Mouse (Mus musculus): ENCODE measurements at regions not wholly inside any gene's neighbourhood (a gene's known extent, or its start where the extent isn't known, plus 50 kb on each side); places are given as distances from the start of the nearest gene placed in this dataset.

- Histone ChIP-seq H3K4me1 (replicated peaks) (no peaks in the 10 kb centered on the region), H3K9me3 (replicated peaks) (no peaks in the 10 kb centered on the region), H3K9ac (no peak overlapping the region), H3K4me3 (replicated peaks) (no peak overlapping the region), H3K36me3 (replicated peaks) (no peaks in the 10 kb centered on the region), H3K27ac (replicated peaks) (no peak overlapping the region), H3K4me2 (no peak overlapping the region), H3K27me3 (no peaks in the 10 kb centered on the region)
- WGBS (ENCODE audit: insufficient replicate concordance): 30% methylated on average over 1 of the region's 1 CpGs
- ATAC-seq (ENCODE audit: insufficient read depth): no peak
Observed at GRCm38 (mm10) chr8:127995490-127995889, 362.9 kb upstream of the Nrp1 start.

GRCm38 (mm10) chr8:128002386-128002785 lies 356.0 kb upstream of the Nrp1 start:
- 35% methylated on average over 2 of the region's 2 CpGs for WGBS (ENCODE audit: insufficient replicate concordance)
- Histone ChIP-seq H3K9ac (no peak overlapping the region), H3K9me3 (replicated peaks) (no peaks in the 10 kb centered on the region), H3K36me3 (replicated peaks) (no peaks in the 10 kb centered on the region), H3K27me3 (no peaks in the 10 kb centered on the region), H3K27ac (replicated peaks) (no peak overlapping the region), H3K4me3 (replicated peaks) (no peak overlapping the region), H3K4me1 (replicated peaks) (no peaks in the 10 kb centered on the region), H3K4me2 (no peak overlapping the region)
- ATAC-seq (ENCODE audit: insufficient read depth): no peak

GRCm38 (mm10) chr8:128002806-128003205 lies 355.6 kb upstream of the Nrp1 start:
- Histone ChIP-seq H3K36me3 (replicated peaks) (no peaks in the 10 kb centered on the region), H3K4me3 (replicated peaks) (no peak overlapping the region), H3K4me2 (no peak overlapping the region), H3K9me3 (replicated peaks) (no peaks in the 10 kb centered on the region), H3K9ac (no peak overlapping the region), H3K4me1 (replicated peaks) (no peaks in the 10 kb centered on the region), H3K27me3 (no peaks in the 10 kb centered on the region), H3K27ac (replicated peaks) (no peak overlapping the region)
- 60% methylated on average over 1 of the region's 1 CpGs for WGBS (ENCODE audit: insufficient replicate concordance)
- ATAC-seq (ENCODE audit: insufficient read depth): no peak

GRCm38 (mm10) chr8:128003385-128003784 lies 355.0 kb upstream of the Nrp1 start:
- no peak overlapping the region for H3K27ac ChIP-seq (replicated peaks)
- no peaks in the 10 kb centered on the region for H3K27me3 ChIP-seq
- no peaks in the 10 kb centered on the region for H3K4me1 ChIP-seq (replicated peaks)
- H3K9me3 ChIP-seq (replicated peaks): no peaks in the 10 kb centered on the region
- no peak overlapping the region for H3K4me2 ChIP-seq
- no peak overlapping the region for H3K4me3 ChIP-seq (replicated peaks)
- WGBS (ENCODE audit: insufficient replicate concordance): 29% methylated on average over 1 of the region's 1 CpGs
- ATAC-seq (ENCODE audit: insufficient read depth): no peak
- no peak overlapping the region for H3K9ac ChIP-seq
- no peaks in the 10 kb centered on the region for H3K36me3 ChIP-seq (replicated peaks)

GRCm38 (mm10) chr8:128003881-128004286 lies 354.5 kb upstream of the Nrp1 start:
- H3K9me3 ChIP-seq (replicated peaks): no peaks in the 10 kb centered on the region
- no peak overlapping the region for H3K4me3 ChIP-seq (replicated peaks)
- no peak overlapping the region for H3K9ac ChIP-seq
- ATAC-seq (ENCODE audit: insufficient read depth): no peak
- no peaks in the 10 kb centered on the region for H3K4me1 ChIP-seq (replicated peaks)
- H3K27ac ChIP-seq (replicated peaks): no peak overlapping the region
- no peaks in the 10 kb centered on the region for H3K27me3 ChIP-seq
- no peak overlapping the region for H3K4me2 ChIP-seq
- WGBS (ENCODE audit: insufficient replicate concordance): 74% methylated on average over 3 of the region's 3 CpGs
- H3K36me3 ChIP-seq (replicated peaks): no peaks in the 10 kb centered on the region

- H3K36me3 ChIP-seq (replicated peaks): no peaks in the 10 kb centered on the region
- no peak overlapping the region for H3K4me3 ChIP-seq (replicated peaks)
- H3K27me3 ChIP-seq: no peaks in the 10 kb centered on the region
- no peak overlapping the region for H3K4me2 ChIP-seq
- ATAC-seq (ENCODE audit: insufficient read depth): no peak
- H3K4me1 ChIP-seq (replicated peaks): no peaks in the 10 kb centered on the region
- no peak overlapping the region for H3K9ac ChIP-seq
- 74% methylated on average over 6 of the region's 6 CpGs for whole genome bisulfite sequencing (ENCODE audit: insufficient replicate concordance)
- no peaks in the 10 kb centered on the region for H3K9me3 ChIP-seq (replicated peaks)
- H3K27ac ChIP-seq (replicated peaks): no peak overlapping the region
Observed at GRCm38 (mm10) chr8:128009393-128010010, 348.9 kb upstream of the Nrp1 start.

- Histone ChIP-seq H3K27me3 (no peaks in the 10 kb centered on the region), H3K4me1 (replicated peaks) (no peaks in the 10 kb centered on the region), H3K4me2 (no peak overlapping the region), H3K27ac (replicated peaks) (no peak overlapping the region), H3K4me3 (replicated peaks) (no peak overlapping the region), H3K9me3 (replicated peaks) (no peaks in the 10 kb centered on the region), H3K9ac (no peak overlapping the region), H3K36me3 (replicated peaks) (no peaks in the 10 kb centered on the region)
- 58% methylated on average over 8 of the region's 8 CpGs for WGBS (ENCODE audit: insufficient replicate concordance)
- ATAC-seq (ENCODE audit: insufficient read depth): no peak
Observed at GRCm38 (mm10) chr8:128017171-128017570, 341.2 kb upstream of the Nrp1 start.

- no peak overlapping the region for H3K9ac ChIP-seq
- no peak overlapping the region for H3K27ac ChIP-seq (replicated peaks)
- no peaks in the 10 kb centered on the region for H3K27me3 ChIP-seq
- ATAC-seq (ENCODE audit: insufficient read depth): no peak
- no peaks in the 10 kb centered on the region for H3K9me3 ChIP-seq (replicated peaks)
- H3K4me3 ChIP-seq (replicated peaks): no peak overlapping the region
- WGBS (ENCODE audit: insufficient replicate concordance): 42% methylated on average over 2 of the region's 2 CpGs
- no peaks in the 10 kb centered on the region for H3K36me3 ChIP-seq (replicated peaks)
- 0 out of 2 replicates have a peak, but pooled peaks cover 9% of the 10 kb centered on the region for H3K4me1 ChIP-seq (replicated peaks)
- H3K4me2 ChIP-seq: no peak overlapping the region
Observed at GRCm38 (mm10) chr8:128023661-128024060, 334.7 kb upstream of the Nrp1 start.

- Histone ChIP-seq H3K27ac (replicated peaks) (no peak overlapping the region), H3K4me3 (replicated peaks) (no peak overlapping the region), H3K36me3 (replicated peaks) (no peaks in the 10 kb centered on the region), H3K9ac (no peak overlapping the region), H3K9me3 (replicated peaks) (no peaks in the 10 kb centered on the region), H3K4me1 (replicated peaks) (0 out of 2 replicates have a peak, but pooled peaks cover 9% of the 10 kb centered on the region), H3K27me3 (no peaks in the 10 kb centered on the region), H3K4me2 (no peak overlapping the region)
- ATAC-seq (ENCODE audit: insufficient read depth): 0 out of 2 replicates have a peak, but pooled peaks have one; percentile 15
- 85% methylated on average over 2 of the region's 2 CpGs for WGBS (ENCODE audit: insufficient replicate concordance)
Observed at GRCm38 (mm10) chr8:128024774-128025222, 333.6 kb upstream of the Nrp1 start.

GRCm38 (mm10) chr8:128025251-128025856 lies 333.1 kb upstream of the Nrp1 start:
- Histone ChIP-seq H3K27me3 (no peaks in the 10 kb centered on the region), H3K27ac (replicated peaks) (no peak overlapping the region), H3K4me3 (replicated peaks) (no peak overlapping the region), H3K9me3 (replicated peaks) (no peaks in the 10 kb centered on the region), H3K4me2 (no peak overlapping the region), H3K36me3 (replicated peaks) (no peaks in the 10 kb centered on the region), H3K9ac (no peak overlapping the region), H3K4me1 (replicated peaks) (0 out of 2 replicates have a peak, but pooled peaks cover 9% of the 10 kb centered on the region)
- 49% methylated on average over 7 of the region's 7 CpGs for WGBS (ENCODE audit: insufficient replicate concordance)
- ATAC-seq (ENCODE audit: insufficient read depth): peak; percentile 34; the same call in 1 of the 2 replicates

GRCm38 (mm10) chr8:128026981-128027380 lies 331.4 kb upstream of the Nrp1 start:
- Histone ChIP-seq H3K4me2 (no peak overlapping the region), H3K4me1 (replicated peaks) (0 out of 2 replicates have a peak, but pooled peaks cover 9% of the 10 kb centered on the region), H3K36me3 (replicated peaks) (no peaks in the 10 kb centered on the region), H3K9ac (no peak overlapping the region), H3K27ac (replicated peaks) (no peak overlapping the region), H3K4me3 (replicated peaks) (no peak overlapping the region), H3K27me3 (no peaks in the 10 kb centered on the region), H3K9me3 (replicated peaks) (no peaks in the 10 kb centered on the region)
- no peak for ATAC-seq (ENCODE audit: insufficient read depth)
- WGBS (ENCODE audit: insufficient replicate concordance): 54% methylated on average over 2 of the region's 2 CpGs

Data from liver, embryonic 15.5 days (tissue).